Mouse (Mus musculus) WW6 (cell line): ENCODE data around the gene Cdk5rap3.

Source experiments
- DNase-seq: peaks from one replicate; pipeline ENCODE4 v3.0.0-alpha.2; 2013; ENCODE audit warnings: low read depth, low spot score

Cdk5rap3 gene

GRCm38 (mm10) chr11:96933562-96934276 is 17.4 kb upstream of the Cdk5rap3 start:
- no peak for DNase-seq

- DNase-seq: no peak
These were observed 15.2 kb upstream of the Cdk5rap3 start for GRCm38 (mm10) chr11:96931327-96932062.

- no peak for DNase-seq
These were observed 13.6 kb upstream of the Cdk5rap3 start for GRCm38 (mm10) chr11:96929766-96930331.

GRCm38 (mm10) chr11:96929096-96929765 is 12.9 kb upstream of the Cdk5rap3 start:
- DNase-seq: no peak

- DNase-seq: no peak
These were observed 12.4 kb upstream of the Cdk5rap3 start for GRCm38 (mm10) chr11:96928691-96929090.

- DNase-seq: no peak
These were observed 11.8 kb upstream of the Cdk5rap3 start, which contains the start of gene Prr15l for GRCm38 (mm10) chr11:96928088-96928487. Gene Prr15l (plus strand): TSS chr11:96928104.

GRCm38 (mm10) chr11:96926587-96926986 is 10.3 kb upstream of the Cdk5rap3 start:
- no peak for DNase-seq

GRCm38 (mm10) chr11:96925469-96926148 is 9.3 kb upstream of the Cdk5rap3 start:
- no peak for DNase-seq

- DNase-seq: no peak
These were observed 8.6 kb upstream of the Cdk5rap3 start for GRCm38 (mm10) chr11:96924861-96925260.

GRCm38 (mm10) chr11:96919003-96919402 is 2.7 kb upstream of the Cdk5rap3 start:
- no peak for DNase-seq

- no peak for DNase-seq
These were observed 1.1 kb upstream of the Cdk5rap3 start for GRCm38 (mm10) chr11:96917415-96917814.

- DNase-seq: no peak
These were observed 645 bp upstream of the Cdk5rap3 start for GRCm38 (mm10) chr11:96916885-96917396.

GRCm38 (mm10) chr11:96912682-96913081 is 3.6 kb downstream of the Cdk5rap3 start:
- DNase-seq: no peak

GRCm38 (mm10) chr11:96910003-96910402 is 6.3 kb downstream of the Cdk5rap3 start:
- DNase-seq: no peak

GRCm38 (mm10) chr11:96908594-96908993 is 7.7 kb downstream of the Cdk5rap3 start:
- DNase-seq: no peak

GRCm38 (mm10) chr11:96906431-96907161 is 9.7 kb downstream of the Cdk5rap3 start:
- DNase-seq: no peak

- no peak for DNase-seq
These were observed 13.4 kb downstream of the Cdk5rap3 start for GRCm38 (mm10) chr11:96902639-96903635.

- no peak for DNase-seq
These were observed 15.0 kb downstream of the Cdk5rap3 start for GRCm38 (mm10) chr11:96901332-96901731.
